Mouse (Mus musculus): ENCODE measurements at regions not wholly inside any gene's neighbourhood (a gene's known extent, or its start where the extent isn't known, plus 50 kb on each side); places are given as distances from the start of the nearest gene placed in this dataset.

DNA sequence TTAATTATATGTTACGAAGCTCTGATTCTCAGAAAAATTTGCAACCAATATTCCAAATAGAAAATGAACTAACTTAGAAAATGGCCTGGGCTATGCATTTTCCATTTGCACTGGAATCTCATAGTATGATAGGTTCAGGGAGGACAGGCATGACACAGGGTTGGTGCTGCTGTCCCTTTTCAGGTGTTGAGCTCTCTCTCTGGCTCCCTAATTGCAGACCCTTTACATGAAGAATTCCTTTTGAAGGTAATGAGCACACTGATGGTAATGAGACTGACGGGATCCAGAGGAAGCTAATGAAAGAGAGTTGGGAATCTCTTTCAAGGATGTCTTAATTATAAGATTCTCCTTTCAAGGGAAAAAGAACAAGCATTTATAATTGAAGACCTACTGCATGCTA lies 87.6 kb downstream of the Serpinb8 start:
- DNase-seq (ENCODE audit: low spot score) (no peak), ATAC-seq (replicated peaks; ENCODE audit: low FRiP score) (no peak)
- Histone ChIP-seq H3K27ac (ENCODE audit: low read depth, low read length) (no peak overlapping the region), H3K4me2 (no peak overlapping the region), H3K9ac (ENCODE audit: low read depth, low read length) (no peak overlapping the region), H3K27me3 (replicated peaks; ENCODE audit: control insufficient read depth, insufficient read depth, low read length) (no peaks in the 10 kb centered on the region), H3K36me3 (ENCODE audit: control insufficient read depth, insufficient read depth, low read length) (no peaks in the 10 kb centered on the region), H3K4me1 (replicated peaks; ENCODE audit: control insufficient read depth, insufficient read depth, low read length) (no peaks in the 10 kb centered on the region), H3K9me3 (ENCODE audit: control insufficient read depth, low read length) (no peaks in the 10 kb centered on the region), H3K4me3 (ENCODE audit: low read depth, low read length) (no peak overlapping the region)
- 78% methylated on average over 2 of the region's 2 CpGs for WGBS

DNA sequence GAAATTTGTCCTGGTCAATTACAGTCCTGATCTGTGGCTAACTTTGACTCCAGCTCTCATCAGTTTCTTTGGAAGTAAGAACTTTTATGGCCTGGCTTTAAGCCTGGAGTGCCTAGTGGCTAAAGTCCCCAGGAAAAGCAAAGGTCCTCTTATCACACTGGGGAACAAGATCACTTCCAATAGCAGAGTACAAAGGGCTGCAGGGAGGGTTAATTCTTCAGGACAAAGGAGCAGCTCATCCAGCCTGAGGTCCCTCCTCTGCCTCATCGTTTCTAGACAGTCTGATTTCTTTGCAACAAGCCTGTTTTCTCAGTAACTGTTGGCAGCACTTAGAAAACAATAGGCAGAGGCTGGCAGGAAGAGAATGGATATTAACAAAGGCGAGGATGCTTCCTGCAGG lies 107.1 kb downstream of the Serpinb8 start:
- DNase-seq (ENCODE audit: low spot score) (no peak), ATAC-seq (replicated peaks; ENCODE audit: low FRiP score) (no peak)
- H3K4me3 ChIP-seq (ENCODE audit: low read depth, low read length): no peak overlapping the region
- H3K27me3 ChIP-seq (replicated peaks; ENCODE audit: control insufficient read depth, insufficient read depth, low read length): no peaks in the 10 kb centered on the region
- H3K4me1 ChIP-seq (replicated peaks; ENCODE audit: control insufficient read depth, insufficient read depth, low read length): no peaks in the 10 kb centered on the region
- no peaks in the 10 kb centered on the region for H3K36me3 ChIP-seq (ENCODE audit: control insufficient read depth, insufficient read depth, low read length)
- H3K9ac ChIP-seq (ENCODE audit: low read depth, low read length): no peak overlapping the region
- WGBS: 40% methylated on average over 2 of the region's 2 CpGs
- no peaks in the 10 kb centered on the region for H3K9me3 ChIP-seq (ENCODE audit: control insufficient read depth, low read length)
- no peak overlapping the region for H3K27ac ChIP-seq (ENCODE audit: low read depth, low read length)
- no peak overlapping the region for H3K4me2 ChIP-seq

DNA sequence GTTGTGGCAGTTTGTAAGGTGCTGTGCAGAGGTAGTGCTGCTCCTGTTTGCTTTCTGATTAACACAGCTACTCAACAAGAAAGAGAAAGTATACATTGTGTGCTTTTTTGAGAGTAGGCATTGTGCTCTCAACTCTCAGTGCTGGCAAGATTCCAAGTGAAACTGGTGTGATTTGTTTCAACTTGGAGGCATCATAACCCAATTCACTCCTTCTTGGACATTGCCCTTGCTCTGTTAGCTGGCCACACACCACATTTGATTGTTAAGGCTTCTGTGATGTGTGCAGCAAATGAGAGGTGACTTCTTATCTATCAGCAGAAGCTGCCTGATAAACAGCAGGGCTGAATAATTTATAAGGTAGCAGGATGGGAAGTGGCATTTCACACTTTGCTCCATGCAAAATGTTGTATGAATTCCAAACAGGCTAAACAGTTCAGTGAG lies 116.3 kb downstream of the Serpinb8 start:
- Histone ChIP-seq H3K4me1 (replicated peaks; ENCODE audit: control insufficient read depth, insufficient read depth, low read length) (no peaks in the 10 kb centered on the region), H3K27ac (ENCODE audit: low read depth, low read length) (no peak overlapping the region), H3K4me3 (ENCODE audit: low read depth, low read length) (no peak overlapping the region), H3K27me3 (replicated peaks; ENCODE audit: control insufficient read depth, insufficient read depth, low read length) (no peaks in the 10 kb centered on the region), H3K36me3 (ENCODE audit: control insufficient read depth, insufficient read depth, low read length) (no peaks in the 10 kb centered on the region), H3K4me2 (no peak overlapping the region), H3K9ac (ENCODE audit: low read depth, low read length) (no peak overlapping the region), H3K9me3 (ENCODE audit: control insufficient read depth, low read length) (no peaks in the 10 kb centered on the region)
- ATAC-seq (replicated peaks; ENCODE audit: low FRiP score) (no peak), DNase-seq (ENCODE audit: low spot score) (no peak)

DNA sequence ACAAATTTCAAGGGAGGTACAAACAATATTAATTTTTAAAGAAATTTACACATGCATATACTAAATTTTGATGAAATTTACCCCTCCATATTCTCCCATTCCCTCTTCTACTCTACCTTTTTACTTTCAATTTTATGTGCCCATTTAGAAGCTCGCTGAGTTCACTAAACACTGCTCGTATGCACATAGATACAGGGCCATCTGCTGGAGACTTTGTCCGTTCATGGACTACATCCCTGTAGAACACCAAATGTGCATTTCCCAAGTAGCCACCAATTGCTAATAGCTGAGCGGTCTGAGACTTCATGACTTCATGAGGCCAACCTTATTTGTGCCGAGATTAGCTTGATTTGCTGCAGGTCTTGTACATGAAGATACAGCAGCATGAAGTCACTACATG lies 118.8 kb downstream of the Serpinb8 start:
- 80% methylated on average over 5 of the region's 5 CpGs for WGBS
- ATAC-seq (replicated peaks; ENCODE audit: low FRiP score) (no peak), DNase-seq (ENCODE audit: low spot score) (no peak)
- Histone ChIP-seq H3K4me1 (replicated peaks; ENCODE audit: control insufficient read depth, insufficient read depth, low read length) (no peaks in the 10 kb centered on the region), H3K4me2 (no peak overlapping the region), H3K9ac (ENCODE audit: low read depth, low read length) (no peak overlapping the region), H3K4me3 (ENCODE audit: low read depth, low read length) (no peak overlapping the region), H3K27me3 (replicated peaks; ENCODE audit: control insufficient read depth, insufficient read depth, low read length) (no peaks in the 10 kb centered on the region), H3K27ac (ENCODE audit: low read depth, low read length) (no peak overlapping the region), H3K36me3 (ENCODE audit: control insufficient read depth, insufficient read depth, low read length) (no peaks in the 10 kb centered on the region), H3K9me3 (ENCODE audit: control insufficient read depth, low read length) (no peaks in the 10 kb centered on the region)

DNA sequence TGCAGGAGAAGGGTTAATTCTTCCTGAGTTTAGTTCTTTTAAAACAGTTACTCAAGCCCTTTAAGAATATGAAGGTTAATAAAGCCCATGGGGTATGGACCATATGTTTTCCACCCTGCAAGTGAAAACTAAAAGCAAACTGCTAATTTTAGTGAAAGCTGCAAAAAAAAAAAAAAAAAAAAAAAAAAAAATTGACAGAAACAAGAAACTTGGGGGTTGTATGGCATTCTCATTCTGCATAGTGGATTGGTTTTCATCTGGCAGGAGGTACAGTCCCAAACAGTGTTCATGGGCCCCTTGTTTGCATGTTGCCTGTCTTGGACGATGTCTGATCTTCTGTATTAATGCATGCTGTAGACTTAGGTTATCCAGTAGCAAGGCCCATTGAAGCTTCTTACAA lies 125.1 kb downstream of the Serpinb8 start:
- ATAC-seq (replicated peaks; ENCODE audit: low FRiP score): no peak
- no peak overlapping the region for H3K4me2 ChIP-seq
- no peaks in the 10 kb centered on the region for H3K27me3 ChIP-seq (replicated peaks; ENCODE audit: control insufficient read depth, insufficient read depth, low read length)
- H3K4me1 ChIP-seq (replicated peaks; ENCODE audit: control insufficient read depth, insufficient read depth, low read length): no peaks in the 10 kb centered on the region
- H3K9ac ChIP-seq (ENCODE audit: low read depth, low read length): no peak overlapping the region
- 86% methylated on average over 1 of the region's 1 CpGs for WGBS
- no peaks in the 10 kb centered on the region for H3K9me3 ChIP-seq (ENCODE audit: control insufficient read depth, low read length)
- H3K27ac ChIP-seq (ENCODE audit: low read depth, low read length): no peak overlapping the region
- no peaks in the 10 kb centered on the region for H3K36me3 ChIP-seq (ENCODE audit: control insufficient read depth, insufficient read depth, low read length)
- DNase-seq (ENCODE audit: low spot score): no peak
- no peak overlapping the region for H3K4me3 ChIP-seq (ENCODE audit: low read depth, low read length)

DNA sequence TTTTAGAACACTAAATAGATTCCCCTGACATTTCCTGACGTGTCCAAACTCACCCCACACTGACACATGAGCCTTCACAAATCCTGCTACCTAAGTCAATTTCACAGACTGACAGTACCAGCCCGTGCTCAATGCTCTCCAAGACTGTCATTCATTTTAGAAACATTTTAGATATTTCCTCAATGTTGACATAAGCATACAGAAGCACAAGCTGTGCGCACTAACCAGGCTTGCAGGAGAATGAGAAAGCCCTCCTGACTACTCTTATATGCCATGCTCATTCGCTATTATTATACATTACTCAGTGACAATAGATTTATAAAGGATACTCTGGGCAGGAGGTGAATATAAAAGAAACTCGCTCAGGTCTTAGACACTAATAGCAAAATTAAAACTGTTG lies 129.5 kb downstream of the Serpinb8 start:
- 70% methylated on average over 5 of the region's 5 CpGs for WGBS
- Histone ChIP-seq H3K4me1 (replicated peaks; ENCODE audit: control insufficient read depth, insufficient read depth, low read length) (no peaks in the 10 kb centered on the region), H3K27ac (ENCODE audit: low read depth, low read length) (no peak overlapping the region), H3K9ac (ENCODE audit: low read depth, low read length) (no peak overlapping the region), H3K9me3 (ENCODE audit: control insufficient read depth, low read length) (no peaks in the 10 kb centered on the region), H3K4me3 (ENCODE audit: low read depth, low read length) (no peak overlapping the region), H3K36me3 (ENCODE audit: control insufficient read depth, insufficient read depth, low read length) (no peaks in the 10 kb centered on the region), H3K27me3 (replicated peaks; ENCODE audit: control insufficient read depth, insufficient read depth, low read length) (no peaks in the 10 kb centered on the region), H3K4me2 (no peak overlapping the region)
- no peak for ATAC-seq (replicated peaks; ENCODE audit: low FRiP score)
- no peak for DNase-seq (ENCODE audit: low spot score)

DNA sequence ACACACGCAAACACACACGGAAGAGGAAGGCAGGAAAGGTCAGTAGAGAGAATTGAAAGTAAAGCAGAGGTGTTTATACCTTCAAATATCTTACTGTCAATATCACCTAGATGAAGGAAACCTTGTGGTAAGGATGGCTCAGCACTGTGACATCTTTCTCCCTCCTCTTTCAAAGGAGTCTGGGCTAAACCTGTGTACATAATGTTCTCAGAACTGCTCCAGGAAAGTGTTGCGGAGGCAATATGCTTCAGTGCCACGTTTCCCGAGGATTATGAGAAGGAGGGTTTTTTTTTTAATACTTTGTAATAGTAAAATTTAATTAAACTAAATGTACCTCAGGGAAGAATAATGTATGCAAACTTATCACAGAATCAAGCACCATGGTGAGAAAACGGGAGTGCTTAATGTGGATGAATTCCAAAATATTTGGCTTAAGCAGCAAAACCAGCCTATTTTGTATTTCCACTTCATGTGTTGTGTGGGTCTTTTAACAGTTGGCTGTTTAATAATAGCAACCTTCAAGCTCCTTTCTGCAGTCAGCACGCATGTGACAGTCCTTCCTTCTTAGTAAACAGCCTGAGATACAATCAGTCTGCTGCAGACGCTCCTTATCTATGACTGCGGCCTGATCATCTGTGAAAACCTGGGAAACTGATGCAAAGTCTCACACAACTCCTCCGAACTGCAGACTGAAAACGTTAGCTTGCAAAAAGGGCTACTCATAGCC lies 138.5 kb downstream of the Serpinb8 start:
- Histone ChIP-seq H3K27me3 (replicated peaks; ENCODE audit: control insufficient read depth, insufficient read depth, low read length) (no peaks in the 10 kb centered on the region), H3K4me1 (replicated peaks; ENCODE audit: control insufficient read depth, insufficient read depth, low read length) (no peaks in the 10 kb centered on the region), H3K9me3 (ENCODE audit: control insufficient read depth, low read length) (no peaks in the 10 kb centered on the region), H3K4me2 (no peak overlapping the region), H3K27ac (ENCODE audit: low read depth, low read length) (no peak overlapping the region), H3K36me3 (ENCODE audit: control insufficient read depth, insufficient read depth, low read length) (no peaks in the 10 kb centered on the region), H3K4me3 (ENCODE audit: low read depth, low read length) (no peak overlapping the region), H3K9ac (ENCODE audit: low read depth, low read length) (no peak overlapping the region)
- ATAC-seq (replicated peaks; ENCODE audit: low FRiP score) (no peak), DNase-seq (ENCODE audit: low spot score) (no peak)
- WGBS: 59% methylated on average over 11 of the region's 11 CpGs

DNA sequence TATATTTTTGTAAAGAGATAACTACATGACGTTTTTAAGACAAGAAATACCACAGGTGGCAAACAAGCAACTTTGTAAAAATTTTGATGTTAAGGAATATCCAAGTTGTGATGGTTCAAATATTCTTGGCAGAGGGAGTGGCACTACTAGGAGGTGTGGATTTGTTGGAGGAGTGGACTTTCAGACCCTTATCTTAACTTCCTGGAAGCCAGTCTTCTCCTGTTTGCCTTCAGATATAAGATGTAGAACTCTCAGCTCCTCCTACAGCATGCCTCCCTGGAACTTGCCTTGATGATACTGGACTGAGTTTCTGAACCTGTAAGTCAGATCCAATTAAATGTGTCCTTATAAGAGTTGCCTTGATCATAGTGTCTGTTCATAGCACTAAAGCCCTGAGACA lies 175.5 kb downstream of the Serpinb8 start:
- no peak overlapping the region for H3K27ac ChIP-seq (ENCODE audit: low read depth, low read length)
- ATAC-seq (replicated peaks; ENCODE audit: low FRiP score) (no peak), DNase-seq (ENCODE audit: low spot score) (no peak)
- H3K4me3 ChIP-seq (ENCODE audit: low read depth, low read length): no peak overlapping the region
- no peak overlapping the region for H3K4me2 ChIP-seq
- 68% methylated on average over 1 of the region's 1 CpGs for WGBS
- H3K36me3 ChIP-seq (ENCODE audit: control insufficient read depth, insufficient read depth, low read length): no peaks in the 10 kb centered on the region
- H3K9me3 ChIP-seq (ENCODE audit: control insufficient read depth, low read length): no peaks in the 10 kb centered on the region
- no peaks in the 10 kb centered on the region for H3K4me1 ChIP-seq (replicated peaks; ENCODE audit: control insufficient read depth, insufficient read depth, low read length)
- no peak overlapping the region for H3K9ac ChIP-seq (ENCODE audit: low read depth, low read length)
- H3K27me3 ChIP-seq (replicated peaks; ENCODE audit: control insufficient read depth, insufficient read depth, low read length): no peaks in the 10 kb centered on the region

DNA sequence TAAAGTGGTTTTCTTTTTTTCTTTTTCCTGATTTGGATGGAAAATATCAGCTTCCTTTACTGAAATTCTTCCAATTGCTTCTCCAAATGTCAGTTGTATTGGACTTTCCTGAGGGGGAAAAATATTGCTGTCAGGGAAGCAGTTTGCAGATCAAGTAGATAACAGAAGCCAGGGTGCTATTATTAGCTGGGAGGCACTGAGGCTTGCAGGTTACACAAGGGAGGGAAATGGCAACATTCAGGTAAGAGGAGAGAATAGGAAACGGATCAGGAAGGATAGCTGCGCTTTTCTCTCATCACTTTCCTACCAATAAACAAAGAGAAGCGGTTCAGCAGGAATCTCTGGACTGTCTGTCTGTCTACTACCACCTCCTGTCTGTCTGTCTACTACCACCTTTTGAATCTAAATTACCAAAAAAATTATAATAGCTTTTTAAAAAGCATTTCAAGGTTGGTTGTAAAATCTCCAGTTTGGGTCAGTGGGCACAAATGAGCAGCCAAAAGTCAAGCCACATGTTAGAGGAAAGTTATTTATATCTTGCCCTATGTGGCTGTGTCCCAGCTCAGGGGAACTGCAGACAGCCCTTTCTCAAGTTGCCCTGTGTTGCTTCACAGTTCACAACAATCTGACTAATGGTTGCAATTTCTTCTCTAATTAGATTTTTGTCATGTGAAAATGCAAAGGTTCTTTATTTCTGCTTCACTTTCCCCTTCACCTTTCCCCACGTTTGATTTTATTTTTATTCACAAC lies 177.6 kb downstream of the Serpinb8 start:
- Histone ChIP-seq H3K9me3 (ENCODE audit: control insufficient read depth, low read length) (no peaks in the 10 kb centered on the region), H3K27ac (ENCODE audit: low read depth, low read length) (no peak overlapping the region), H3K4me3 (ENCODE audit: low read depth, low read length) (no peak overlapping the region), H3K9ac (ENCODE audit: low read depth, low read length) (no peak overlapping the region), H3K4me1 (replicated peaks; ENCODE audit: control insufficient read depth, insufficient read depth, low read length) (no peaks in the 10 kb centered on the region), H3K4me2 (no peak overlapping the region), H3K27me3 (replicated peaks; ENCODE audit: control insufficient read depth, insufficient read depth, low read length) (no peaks in the 10 kb centered on the region), H3K36me3 (ENCODE audit: control insufficient read depth, insufficient read depth, low read length) (no peaks in the 10 kb centered on the region)
- no peak for ATAC-seq (replicated peaks; ENCODE audit: low FRiP score)
- 69% methylated on average over 4 of the region's 4 CpGs for WGBS
- DNase-seq (ENCODE audit: low spot score): no peak

All from liver, embryonic 11.5 days (tissue).